Mouse (Mus musculus): ENCODE results near the gene Kcnq1.

The Kcnq1 gene

GRCm38 (mm10) chr7:143285440-143285839 lies 179.3 kb downstream of the Kcnq1 start:
- no peak for DNase-seq

- no peak for DNase-seq
Observed at GRCm38 (mm10) chr7:143286532-143287290, 180.5 kb downstream of the Kcnq1 start.

- DNase-seq: no peak
Observed at GRCm38 (mm10) chr7:143288135-143288534, 182.0 kb downstream of the Kcnq1 start.

GRCm38 (mm10) chr7:143289082-143289849 lies 183.1 kb downstream of the Kcnq1 start:
- DNase-seq: no peak

GRCm38 (mm10) chr7:143294690-143295355 lies 188.7 kb downstream of the Kcnq1 start:
- no peak for DNase-seq

DNA sequence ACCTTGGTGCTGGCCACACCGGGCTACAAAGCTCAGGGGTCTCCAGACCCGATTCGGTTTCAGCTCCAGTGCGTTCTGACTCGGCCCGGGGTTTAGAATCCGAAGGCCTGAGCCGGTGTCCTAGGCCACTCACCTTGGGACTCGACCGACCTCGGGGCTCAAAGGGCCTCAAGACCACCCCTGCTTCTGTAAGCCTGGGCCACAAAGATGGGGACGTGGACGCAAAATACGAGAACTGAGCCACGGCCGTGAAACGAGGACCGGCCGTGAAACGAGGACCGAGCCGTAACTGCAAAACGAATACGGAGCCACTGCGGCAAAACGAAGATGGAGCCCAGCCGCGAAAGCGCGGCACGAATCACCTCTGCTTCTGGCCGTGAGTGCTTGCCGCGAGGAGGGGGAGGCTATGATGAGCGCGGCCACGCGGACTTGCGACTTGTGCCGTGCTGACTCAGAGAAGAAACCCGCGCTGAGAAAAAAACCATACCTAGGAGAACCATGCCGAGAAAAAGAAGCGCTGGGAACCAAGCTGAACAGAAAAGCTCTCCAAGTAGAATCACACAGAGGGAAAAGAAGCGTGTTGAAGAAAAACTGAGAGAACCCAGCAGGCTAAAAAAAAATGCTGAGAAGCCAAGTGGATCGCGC lies 189.3 kb downstream of the Kcnq1 start:
- DNase-seq: peak; percentile 65

- peak; percentile 25 for DNase-seq
Observed at GRCm38 (mm10) chr7:143296001-143296379, 189.8 kb downstream of the Kcnq1 start.

DNA sequence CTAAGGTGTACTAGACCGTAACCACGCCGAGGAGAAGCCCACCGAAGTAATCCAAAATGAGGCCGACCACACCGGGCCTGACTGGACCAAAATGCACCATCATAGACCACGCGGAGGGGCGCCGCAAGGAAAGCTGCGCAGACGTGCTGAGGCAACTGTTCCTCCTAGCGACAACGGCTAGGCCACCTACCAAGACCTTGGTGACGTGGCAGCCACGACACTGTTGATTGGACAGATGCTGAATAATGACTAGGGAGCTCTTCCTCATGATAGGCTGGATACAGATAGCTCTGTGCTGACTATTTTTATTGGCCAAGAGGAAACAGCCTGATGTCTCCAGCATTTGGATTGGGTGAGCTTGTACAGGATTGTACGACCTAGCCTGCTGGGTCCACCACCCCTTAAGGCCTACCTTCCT lies 190.2 kb downstream of the Kcnq1 start:
- peak; percentile 91 for DNase-seq

DNA sequence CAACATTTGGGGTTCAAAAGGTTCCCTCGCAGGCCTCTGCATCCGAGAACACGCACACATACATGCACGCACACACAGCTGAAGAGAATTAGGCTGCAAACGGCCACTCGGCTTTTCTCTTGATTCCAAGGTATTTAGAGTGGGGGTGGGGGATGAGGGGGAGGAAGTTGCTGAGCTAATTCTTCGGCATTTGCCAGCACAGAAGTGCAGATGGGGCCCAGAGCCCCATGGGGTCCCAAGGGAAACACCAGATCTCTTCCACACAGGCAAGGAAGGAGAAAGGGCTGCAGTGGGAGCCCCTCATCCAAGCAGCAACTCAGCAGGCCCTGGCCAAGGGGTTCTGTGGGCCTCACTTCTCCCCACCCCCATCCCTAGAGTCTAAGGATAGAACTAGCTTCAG lies 193.9 kb downstream of the Kcnq1 start:
- DNase-seq: peak; percentile 26

DNA sequence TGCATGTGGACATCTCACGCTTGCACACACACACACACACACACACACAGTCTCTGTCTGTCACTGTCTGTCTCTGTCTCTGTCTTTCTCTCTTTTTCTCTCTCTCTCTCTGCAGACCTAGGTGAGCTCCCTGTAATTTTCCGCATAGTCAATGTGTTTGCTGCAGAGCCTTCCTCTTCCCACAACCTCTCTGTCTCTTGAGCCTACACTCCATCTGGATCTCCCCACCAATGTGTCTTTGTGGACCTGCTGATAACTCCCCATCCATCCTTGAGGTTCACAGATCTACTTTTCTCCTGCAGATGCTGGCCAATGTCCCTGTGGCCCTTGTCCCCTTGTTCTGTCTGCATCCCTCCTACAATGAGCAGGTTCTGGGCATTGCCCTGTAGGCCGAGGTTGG lies 194.5 kb downstream of the Kcnq1 start:
- DNase-seq: no peak

GRCm38 (mm10) chr7:143302156-143302555 lies 196.0 kb downstream of the Kcnq1 start:
- DNase-seq: no peak

DNA sequence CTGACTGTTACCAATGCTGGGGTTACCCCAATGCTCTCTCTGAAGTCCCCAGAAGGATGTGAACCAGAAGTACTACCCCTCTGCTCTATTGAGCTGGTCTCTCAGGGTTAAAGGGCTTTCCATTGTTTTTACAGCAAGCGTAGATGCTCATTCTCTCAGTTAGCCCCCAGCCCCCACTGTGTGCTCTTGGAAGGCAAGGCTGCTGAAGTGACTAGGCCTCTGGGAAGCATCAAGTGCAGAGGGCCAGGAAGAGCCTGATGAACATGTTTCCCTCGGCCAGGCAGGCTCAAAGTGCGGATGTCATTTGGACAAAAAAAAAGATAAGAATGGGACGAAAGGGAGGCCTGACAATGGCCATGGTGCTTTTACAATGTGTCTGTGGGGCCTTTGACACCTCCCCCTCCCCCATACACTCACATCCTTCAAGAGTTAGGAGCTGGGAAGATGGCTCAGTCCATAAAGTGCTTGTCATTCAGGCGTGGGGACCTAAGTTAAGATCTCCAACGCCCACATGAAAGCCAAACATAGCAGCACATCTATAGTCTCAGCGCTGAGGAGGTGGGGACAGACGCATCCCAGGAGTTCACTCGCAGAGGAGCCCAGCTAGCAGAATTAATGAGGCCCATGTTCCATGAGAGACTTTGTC lies 196.6 kb downstream of the Kcnq1 start:
- no peak for DNase-seq

DNA sequence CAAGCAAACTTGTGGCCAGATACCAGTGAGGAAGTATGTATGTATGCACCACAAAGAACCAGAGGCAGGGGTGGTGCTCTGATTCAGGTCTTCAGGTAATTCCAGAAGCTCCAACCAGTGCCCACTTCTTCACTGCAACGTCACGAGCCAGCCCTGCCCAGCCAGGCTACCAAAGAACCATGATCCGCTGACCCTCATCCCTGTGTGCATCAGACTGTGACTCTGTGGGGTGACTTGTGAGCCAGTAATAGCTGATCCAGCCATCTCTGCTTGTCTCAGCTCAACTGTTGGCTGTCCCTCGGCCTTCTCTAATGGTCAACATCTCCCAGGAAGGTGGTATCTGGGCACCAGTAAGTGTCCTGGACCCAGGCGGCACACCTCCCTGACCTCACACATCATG lies 197.4 kb downstream of the Kcnq1 start:
- DNase-seq: no peak

GRCm38 (mm10) chr7:143305808-143306207 lies 199.6 kb downstream of the Kcnq1 start:
- DNase-seq: no peak

DNA sequence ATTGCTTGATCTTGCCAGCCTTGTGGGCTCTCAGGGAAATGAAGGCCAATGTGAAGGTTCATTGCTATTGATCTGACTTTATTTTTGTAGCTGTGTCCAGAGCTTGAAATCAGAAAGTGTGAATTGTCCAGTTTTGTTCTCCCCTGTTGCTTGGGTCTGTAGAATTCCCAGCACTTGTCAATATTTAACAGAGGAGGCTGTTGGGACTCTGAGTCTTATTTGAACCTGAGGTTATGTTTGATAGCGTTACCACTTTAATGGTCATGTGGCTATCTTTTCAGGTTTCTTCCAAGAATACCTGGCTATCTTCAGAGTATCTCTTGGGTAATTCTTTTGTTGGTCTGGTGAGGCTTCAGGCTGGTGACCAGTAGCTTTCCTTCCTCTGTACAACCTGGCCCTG lies 201.8 kb downstream of the Kcnq1 start:
- DNase-seq: no peak

DNA sequence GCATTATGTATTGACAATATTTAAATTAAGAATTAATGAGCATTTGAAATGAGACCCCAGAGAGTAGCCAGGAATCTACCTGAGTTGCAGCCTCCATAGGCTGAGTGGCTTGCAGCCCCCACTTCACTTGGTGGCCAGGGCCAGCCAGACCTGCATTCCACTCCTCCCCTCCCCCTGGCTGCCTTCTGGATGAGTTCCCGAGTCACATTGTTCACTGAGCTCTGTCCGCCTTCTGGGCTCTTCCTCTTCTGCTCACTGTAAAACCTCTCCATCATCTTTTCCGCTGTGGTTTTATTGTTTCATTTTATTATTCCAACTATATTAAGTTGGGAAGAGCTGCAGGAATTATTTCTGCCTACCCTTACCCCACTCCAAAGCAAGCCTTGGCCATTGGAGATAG lies 204.1 kb downstream of the Kcnq1 start:
- peak; percentile 68 for DNase-seq

DNA sequence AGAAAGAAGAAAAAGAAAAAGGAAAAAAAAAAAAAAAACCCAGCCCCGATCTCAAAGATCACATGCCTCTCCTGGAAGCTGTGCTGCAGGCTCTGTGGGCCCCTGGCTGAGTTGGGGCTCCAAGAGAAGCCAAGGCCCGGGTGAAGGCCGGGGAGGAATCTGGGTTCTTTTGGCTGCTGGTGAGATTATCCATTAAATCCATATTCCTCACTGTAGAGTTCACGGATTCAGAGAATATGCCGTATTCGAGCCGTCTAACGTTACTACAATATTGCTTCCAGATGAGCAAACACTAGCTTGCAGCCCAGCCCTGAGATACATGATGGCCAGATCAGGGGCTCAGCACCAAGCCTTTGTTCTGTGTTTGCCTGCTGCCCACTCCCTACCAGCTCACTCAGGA lies 204.7 kb downstream of the Kcnq1 start:
- no peak for DNase-seq

DNA sequence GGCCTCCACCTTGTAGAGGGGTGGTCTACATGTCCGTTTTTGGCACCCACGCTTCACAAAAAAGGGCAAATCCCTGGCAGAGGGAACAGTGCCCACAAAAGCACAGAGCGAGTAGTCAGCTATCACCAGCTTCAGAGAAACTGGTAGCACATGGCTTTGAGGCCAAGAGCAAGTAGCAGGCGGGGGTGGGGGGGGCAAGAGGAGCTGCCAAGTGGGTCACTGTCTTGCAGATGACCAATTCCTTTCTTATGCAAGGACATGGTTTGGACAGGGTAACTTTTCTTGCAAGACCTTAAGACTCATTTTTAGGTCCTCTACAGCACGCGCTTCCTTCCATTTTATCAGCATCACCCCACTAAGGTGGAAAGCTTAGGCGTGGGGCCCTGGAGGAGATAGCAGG lies 205.3 kb downstream of the Kcnq1 start:
- no peak for DNase-seq

DNA sequence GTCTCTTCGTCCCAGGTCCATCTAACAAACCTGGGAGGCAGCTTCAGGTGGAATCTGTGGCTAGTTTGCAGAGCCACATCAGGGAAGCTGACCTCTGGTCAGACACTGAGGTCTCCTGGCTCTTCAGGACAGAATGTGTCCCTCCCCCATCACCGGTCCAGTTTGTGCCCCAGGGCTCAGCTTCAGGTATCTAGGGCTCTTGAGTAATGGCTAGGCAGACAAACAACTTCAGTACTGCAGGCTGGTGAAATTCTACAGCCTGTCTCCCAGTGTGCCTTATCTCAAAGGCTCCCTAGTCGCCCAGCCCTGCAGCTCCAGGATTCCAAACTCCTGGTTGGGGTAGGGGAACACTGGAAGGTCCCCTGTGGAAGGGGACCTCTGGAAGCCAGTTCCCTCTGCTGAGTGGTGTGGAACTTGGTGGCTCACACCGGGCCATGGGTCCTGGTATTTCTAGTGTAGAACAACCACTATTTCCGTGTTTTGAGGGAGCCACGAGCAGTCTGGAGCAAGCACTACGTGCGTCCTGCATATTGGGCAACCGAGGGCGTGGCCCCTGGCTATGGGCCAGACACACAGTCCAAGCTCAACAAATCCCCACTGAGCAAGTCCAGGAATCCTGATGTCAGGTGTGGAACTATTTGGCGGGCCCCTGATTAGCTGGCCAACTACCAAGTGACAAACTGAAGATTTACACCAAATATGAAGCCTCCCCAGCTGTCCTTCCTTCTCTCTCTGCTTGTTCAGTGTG lies 207.6 kb downstream of the Kcnq1 start:
- DNase-seq: peak; percentile 70

DNA sequence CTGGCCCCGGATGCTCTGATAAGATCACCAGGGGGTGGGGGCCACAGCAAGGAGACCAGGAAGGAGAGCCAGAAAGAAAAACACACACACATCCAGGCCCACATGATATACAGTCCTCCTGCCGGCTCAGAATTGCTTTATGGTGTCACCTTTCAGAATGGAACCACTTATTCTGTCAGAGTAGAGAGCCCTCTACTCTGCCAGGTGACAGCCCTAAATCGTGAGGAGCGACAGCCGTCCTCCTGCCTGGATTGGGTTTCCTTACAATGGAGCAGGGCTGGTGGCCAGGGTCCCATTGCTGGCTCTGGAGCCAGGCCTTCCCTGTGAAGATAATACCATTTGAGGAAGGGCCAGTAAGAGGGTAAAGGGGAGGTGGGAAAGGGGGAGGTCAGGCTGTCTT lies 212.3 kb downstream of the Kcnq1 start:
- no peak for DNase-seq

DNA sequence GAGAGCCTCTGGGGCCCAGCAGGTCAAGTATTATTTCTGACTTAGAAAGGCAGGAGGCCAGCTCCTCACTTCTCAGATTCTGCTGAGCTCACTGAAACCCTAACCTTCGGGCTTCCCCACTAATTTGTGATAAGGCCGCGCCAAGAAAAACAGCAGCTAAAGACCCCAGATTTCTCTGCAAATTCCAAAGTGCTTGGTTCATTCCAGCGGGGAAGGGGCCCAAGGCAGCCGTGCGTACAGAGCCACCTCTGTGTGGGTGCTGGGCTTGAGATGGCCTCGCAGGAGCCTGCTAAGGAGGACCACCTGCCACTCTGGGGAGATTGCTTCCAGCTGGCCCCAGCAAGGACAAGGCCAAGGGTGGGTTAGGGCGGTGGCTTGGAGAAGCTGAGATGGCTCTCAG lies 214.2 kb downstream of the Kcnq1 start:
- DNase-seq: peak; percentile 32

- no peak for DNase-seq
Observed at GRCm38 (mm10) chr7:143325051-143325450, 218.9 kb downstream of the Kcnq1 start.
